Mouse (Mus musculus) midbrain, embryonic 14.5 days (tissue): ENCODE measurements around the gene Smg9. TPM values are rescaled to one million over a fixed set of nuclear protein-coding genes. Genes with fewer than 3 reads are reported as not detected.

Experiments
- ATAC-seq: fragments of 200-750 bp; cut with Nextera tagmentation; 2 replicates; pipeline ENCODE4 v1.8.0; 2017; ENCODE audit warnings: moderate number of reproducible peaks, moderate library complexity; ENCODE audit not compliant: low FRiP score, low TSS enrichment
- DNase-seq: peaks from one replicate; pipeline ENCODE4 v3.0.0-alpha.2; 2015
- H3K27ac ChIP-seq: fragments of 300-500 bp; sonication (generic); replicated peaks from 2 replicates; pipeline ENCODE4 v1.5.1; 2014; ENCODE audit warnings: mild to moderate bottlenecking, low read depth, low read length, moderate library complexity
- H3K27me3 ChIP-seq: fragments of 300-500 bp; sonication (generic); 2 replicates; pipeline ENCODE4 v1.6.1; 2014; ENCODE audit warnings: low read length, control low read depth, mixed read lengths; ENCODE audit not compliant: control insufficient read depth, insufficient read depth
- H3K36me3 ChIP-seq: fragments of 300-500 bp; sonication (generic); 2 replicates; pipeline ENCODE4 v1.6.1; 2014; ENCODE audit warnings: low read length, control low read depth; ENCODE audit not compliant: control insufficient read depth, insufficient read depth
- H3K4me1 ChIP-seq: fragments of 300-500 bp; sonication (generic); 2 replicates; pipeline ENCODE4 v1.6.1; 2014; ENCODE audit warnings: mild to moderate bottlenecking, antibody characterized with exemption, low read length, control low read depth; ENCODE audit not compliant: control insufficient read depth, insufficient read depth
- H3K4me2 ChIP-seq: fragments of 300-500 bp; sonication (generic); 2 replicates; pipeline ENCODE4 v1.6.1; 2014; ENCODE audit warnings: mild to moderate bottlenecking, low read length, moderate library complexity
- H3K4me3 ChIP-seq: fragments of 300-500 bp; sonication (generic); replicated peaks from 2 replicates; pipeline ENCODE4 v1.5.1; 2014; ENCODE audit warnings: low read depth, low read length
- H3K9ac ChIP-seq: fragments of 300-500 bp; sonication (generic); replicated peaks from 2 replicates; pipeline ENCODE4 v1.6.1; 2014; ENCODE audit warnings: mild to moderate bottlenecking, low read length, moderate library complexity
- H3K9me3 ChIP-seq: fragments of 300-500 bp; sonication (generic); 2 replicates; pipeline ENCODE4 v1.6.1; 2016; ENCODE audit warnings: low read length, control low read depth, mixed read lengths; ENCODE audit not compliant: control insufficient read depth
- WGBS: fragments of 180-500 bp; shearing (Covaris S2); extraction: QIAGEN DNeasy Blood & Tissue Kit; methylation state at CpG from one replicate; pipeline ENCODE4 v1.1.7; 2014; 5-methylcytosine and 5-hydroxymethylcytosine counted together
- polyA plus RNA-seq: library from polyadenylated mRNA; unstranded; fragments of >200 nt; fragmentation: Nextera tagmentation; extraction: Ambion mirVana; gene quantifications from 2 replicates; pipeline ENCODE4 v1.2.1, GENCODE M21; 2014

The Smg9 gene
- polyA plus RNA-seq: 32.9 and 33.3 TPM in 2 replicates

- Histone ChIP-seq H3K27me3 (no peaks in the 10 kb centered on the region), H3K36me3 (peaks cover 10% of the 10 kb centered on the region), H3K9me3 (no peaks in the 10 kb centered on the region), H3K4me1 (no peaks in the 10 kb centered on the region), H3K4me2 (peak within 1 kb of the TSS; percentile 60), H3K27ac (peak within 1 kb of the TSS; percentile 97), H3K9ac (peak within 1 kb of the TSS; percentile 73), H3K4me3 (peak within 1 kb of the TSS; percentile 61)
- 2% methylated on average over 66 of the region's 66 CpGs for WGBS
- ATAC-seq: peak; percentile 95
- DNase-seq: peak; percentile 100
These were observed at the start of gene Smg9 for GRCm38 (mm10) chr7:24399256-24400081. Gene Smg9 (plus strand): TSS chr7:24399619.

- no peak overlapping the region for H3K27ac ChIP-seq
- DNase-seq (no peak), ATAC-seq (no peak)
- H3K4me3 ChIP-seq: no peak overlapping the region
- no peaks in the 10 kb centered on the region for H3K4me1 ChIP-seq
- H3K36me3 ChIP-seq: no peaks in the 10 kb centered on the region
- WGBS: 86% methylated on average over 6 of the region's 6 CpGs
- H3K9ac ChIP-seq: no peak overlapping the region
- H3K9me3 ChIP-seq: no peaks in the 10 kb centered on the region; the same call in 1 of the 2 replicates
- H3K4me2 ChIP-seq: no peak overlapping the region
- no peaks in the 10 kb centered on the region for H3K27me3 ChIP-seq
These were observed 43.8 kb upstream of the Smg9 start for GRCm38 (mm10) chr7:24355646-24356045.

- no peaks in the 10 kb centered on the region for H3K27me3 ChIP-seq
- H3K4me3 ChIP-seq: no peak overlapping the region
- ATAC-seq (no peak), DNase-seq (no peak)
- WGBS: 82% methylated on average over 10 of the region's 10 CpGs
- H3K4me1 ChIP-seq: no peaks in the 10 kb centered on the region
- H3K27ac ChIP-seq: no peak overlapping the region
- H3K4me2 ChIP-seq: no peak overlapping the region
- no peaks in the 10 kb centered on the region; the same call in 1 of the 2 replicates for H3K9me3 ChIP-seq
- H3K36me3 ChIP-seq: no peaks in the 10 kb centered on the region
- no peak overlapping the region for H3K9ac ChIP-seq
These were observed 43.3 kb upstream of the Smg9 start for GRCm38 (mm10) chr7:24356081-24356480.

GRCm38 (mm10) chr7:24357899-24358298 lies 41.5 kb upstream of the Smg9 start:
- Histone ChIP-seq H3K27me3 (no peaks in the 10 kb centered on the region), H3K4me1 (no peaks in the 10 kb centered on the region), H3K4me2 (no peak overlapping the region), H3K4me3 (no peak overlapping the region), H3K36me3 (no peaks in the 10 kb centered on the region), H3K9me3 (no peaks in the 10 kb centered on the region; the same call in 1 of the 2 replicates), H3K27ac (no peak overlapping the region), H3K9ac (no peak overlapping the region)
- ATAC-seq (no peak), DNase-seq (no peak)
- 52% methylated on average over 4 of the region's 4 CpGs for WGBS

- Histone ChIP-seq H3K4me1 (no peaks in the 10 kb centered on the region), H3K9ac (no peak overlapping the region), H3K4me2 (no peak overlapping the region), H3K27ac (no peak overlapping the region), H3K27me3 (no peaks in the 10 kb centered on the region), H3K9me3 (no peaks in the 10 kb centered on the region; the same call in 1 of the 2 replicates), H3K36me3 (no peaks in the 10 kb centered on the region), H3K4me3 (no peak overlapping the region)
- ATAC-seq: no peak
- DNase-seq: no peak
- WGBS: 32% methylated on average over 9 of the region's 9 CpGs
These were observed 40.1 kb upstream of the Smg9 start for GRCm38 (mm10) chr7:24359269-24359668.

GRCm38 (mm10) chr7:24361001-24361400 lies 38.4 kb upstream of the Smg9 start:
- no peaks in the 10 kb centered on the region for H3K36me3 ChIP-seq
- DNase-seq (no peak), ATAC-seq (no peak)
- H3K4me1 ChIP-seq: no peaks in the 10 kb centered on the region
- 69% methylated on average over 4 of the region's 4 CpGs for WGBS
- H3K4me3 ChIP-seq: no peak overlapping the region
- H3K27ac ChIP-seq: no peak overlapping the region
- no peak overlapping the region for H3K9ac ChIP-seq
- H3K27me3 ChIP-seq: no peaks in the 10 kb centered on the region
- H3K9me3 ChIP-seq: no peaks in the 10 kb centered on the region; the same call in 1 of the 2 replicates
- no peak overlapping the region for H3K4me2 ChIP-seq

- 26% methylated on average over 6 of the region's 7 CpGs for WGBS
- peak; percentile 59 for DNase-seq
- H3K27me3 ChIP-seq: no peaks in the 10 kb centered on the region
These were observed 36.2 kb upstream of the Smg9 start for GRCm38 (mm10) chr7:24363228-24363627.

GRCm38 (mm10) chr7:24364827-24365226 lies 34.6 kb upstream of the Smg9 start:
- peak; percentile 70; the same call in 1 of the 2 replicates for ATAC-seq
- no peaks in the 10 kb centered on the region for H3K27me3 ChIP-seq

More at GRCm38 (mm10) chr7:24363228-24363627, 36.2 kb upstream of the Smg9 start:
- Histone ChIP-seq H3K4me2 (no peak overlapping the region), H3K27ac (no peak overlapping the region), H3K4me3 (no peak overlapping the region), H3K4me1 (no peaks in the 10 kb centered on the region), H3K9ac (no peak overlapping the region), H3K36me3 (no peaks in the 10 kb centered on the region), H3K9me3 (no peaks in the 10 kb centered on the region)
- ATAC-seq: no peak

More at GRCm38 (mm10) chr7:24364827-24365226, 34.6 kb upstream of the Smg9 start:
- 24% methylated on average over 10 of the region's 10 CpGs for WGBS
- no peak overlapping the region for H3K4me2 ChIP-seq
- peak; percentile 94 for DNase-seq
- H3K27ac ChIP-seq: no peak overlapping the region
- H3K4me3 ChIP-seq: no peak overlapping the region
- no peaks in the 10 kb centered on the region for H3K36me3 ChIP-seq
- H3K9me3 ChIP-seq: no peaks in the 10 kb centered on the region
- H3K9ac ChIP-seq: 0 out of 2 replicates have a peak overlapping the region, but pooled peaks have one; percentile 12
- no peaks in the 10 kb centered on the region for H3K4me1 ChIP-seq
